In the genomic region with DNA sequence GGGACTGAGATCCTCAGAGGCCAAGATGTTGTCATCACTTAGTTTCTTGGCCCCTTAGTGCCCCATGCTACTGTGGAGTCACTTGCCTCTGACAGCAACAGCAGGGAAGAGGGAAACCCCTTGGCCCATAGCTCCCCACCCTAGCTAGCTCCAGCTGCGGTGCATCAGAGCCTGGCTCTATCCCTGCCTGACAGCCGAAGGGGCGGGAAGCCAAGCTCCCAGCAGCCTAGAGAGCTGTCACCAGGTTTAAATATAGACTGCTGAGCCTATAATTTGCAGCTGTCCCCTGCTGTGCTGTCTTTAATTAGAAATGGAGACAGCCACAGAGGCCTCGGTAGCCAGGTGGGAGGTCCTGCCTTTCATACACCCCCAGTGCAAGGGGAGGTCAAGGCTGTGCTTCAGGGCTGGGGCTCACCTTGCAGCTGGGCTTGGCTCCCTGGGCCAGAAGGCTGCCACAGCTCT, we compare ENCODE assay signal across 9 mouse cellular contexts. TPM values are rescaled to one million over a fixed set of nuclear protein-coding genes. Genes with fewer than 3 reads are reported as not detected.
DNase-seq lines count a peak whose midpoint lies in the region; ATAC-seq and TF ChIP-seq lines count a peak whose summit lies in the region.
"Had no signal": no experiment of that assay in that cellular context is flagged by ENCODE, and none has a peak within 500 bp of the region (broad histone marks: within the 10 kb centered on the region; RNA-seq: fewer than 3 reads in every experiment).

No protein-coding gene starts in this region.

- intact Hi-C loops in left cerebral cortex, postnatal 14 days (cut with DNase I), result no loop called here

- 8% methylated on average over 4 of the region's 4 CpGs for WGBS in hindbrain, embryonic 12.5 days

- peak; percentile 74 for ATAC-seq in hindbrain, embryonic 12.5 days (ENCODE audit: low FRiP score)

- DNase-seq in R1 (ENCODE audit: low read depth, low spot score), result peak; percentile 62
- peak; percentile 58 to 72 for DNase-seq in cerebellum, postnatal 25 days
- peak; percentile 81 for DNase-seq in gastrocnemius, adult 18-20 months (ENCODE audit: low spot score)
- DNase-seq in left cerebral cortex, postnatal 14 days (ENCODE audit: low spot score in 2 of 2), result peak; percentile 58 to 68
- no peak for DNase-seq in adrenal gland, adult 2 months
- no peak for DNase-seq in yolk sac, embryonic 10.5 days (ENCODE audit: low spot score)

- H3K27me3 ChIP-seq in hindbrain, embryonic 12.5 days, result no peaks in the 10 kb centered on the region
- H3K27me3 ChIP-seq in myocyte (ENCODE audit: control insufficient read depth, insufficient read depth, insufficient read length), result peaks cover 47% of the 10 kb centered on the region

- H3ac ChIP-seq in myocyte (ENCODE audit: control insufficient read depth, insufficient read length), result no peak overlapping the region

- H3K4me2 ChIP-seq in hindbrain, embryonic 12.5 days (replicated peaks), result no peak overlapping the region
- no peak overlapping the region for H3K4me2 ChIP-seq in myocyte (ENCODE audit: low read depth)

- H3K9ac ChIP-seq in hindbrain, embryonic 12.5 days, result no peak overlapping the region
- H3K9ac ChIP-seq: liver, embryonic 14.5 days had no signal

- peak overlapping the region; percentile 64 for H3K27ac ChIP-seq in hindbrain, embryonic 12.5 days
- H3K27ac ChIP-seq: liver, embryonic 14.5 days had no signal

- no peaks in the 10 kb centered on the region for H3K9me3 ChIP-seq in hindbrain, embryonic 12.5 days (replicated peaks)

- H3K36me3 ChIP-seq in hindbrain, embryonic 12.5 days, result peaks cover 4% of the 10 kb centered on the region; the same call in 1 of the 2 replicates
- no peaks in the 10 kb centered on the region for H3K36me3 ChIP-seq in myocyte (ENCODE audit: control insufficient read depth, insufficient read depth)

- H3K4me1 ChIP-seq in hindbrain, embryonic 12.5 days, result peaks cover 21% of the 10 kb centered on the region

- no peak overlapping the region for H3K4me3 ChIP-seq in hindbrain, embryonic 12.5 days
- H3K4me3 ChIP-seq in myocyte, result no peak overlapping the region

- H3K79me2 ChIP-seq in myocyte (ENCODE audit: control insufficient read depth, insufficient read depth), result no peaks in the 10 kb centered on the region

- TF ChIP-seq POLR2A in myocyte (IDR thresholded peaks at IDR 0.05; ENCODE audit: insufficient read length, low read depth), result no peak

TF ChIP-seq in myocyte, 11 proteins besides CTCF, POLR2A, EP300 and RAD21:
- TF ChIP-seq TCF3 (IDR thresholded peaks at IDR 0.05; ENCODE audit: insufficient read length, low read depth) (no peak), CEBPB (IDR thresholded peaks at IDR 0.05; ENCODE audit: insufficient read depth, poor library complexity, severe bottlenecking) (no peak), MYOG (IDR thresholded peaks at IDR 0.05; ENCODE audit: control insufficient read depth in 1 of 3, insufficient read depth in 1 of 3, insufficient read length in 2 of 3, low read depth in 2 of 3) (peak in 1 of 3 experiments; percentile 37), SRF (IDR thresholded peaks at IDR 0.05; ENCODE audit: control insufficient read depth, insufficient read length, low read depth) (no peak), USF1 (IDR thresholded peaks at IDR 0.05; ENCODE audit: low read depth) (no peak), MYOD1 (IDR thresholded peaks at IDR 0.05; ENCODE audit: control insufficient read depth in 1 of 3, insufficient read length in 2 of 3, low read depth in 2 of 3) (peak in 2 of 3 experiments; percentile 21 to 62), E2F4 (IDR thresholded peaks at IDR 0.05; ENCODE audit: insufficient read depth) (no peak), MAX (IDR thresholded peaks at IDR 0.05; ENCODE audit: low read depth) (no peak)

RNA-seq across cellular contexts. Expression of a gene that starts 54.7 kb away (rescaled TPM):
- 10 to 100 TPM; 64.7 to 66.4 TPM for total RNA-seq in gastrocnemius, adult 18-20 months (2021)
- polyA plus RNA-seq in hindbrain, embryonic 12.5 days (2016; fragmentation: Nextera tagmentation; extraction: Ambion mirVana), result 235 and 238 TPM in 2 replicates
- 10 to 100 TPM; 75.4 to 78.0 TPM for total RNA-seq in left cerebral cortex, postnatal 14 days (2021)
- polyA plus RNA-seq in myocyte (2012; fragmentation: generic; extraction: Trizol), result 229 TPM
- 100 to 1,000 TPM; 106 to 127 TPM for total RNA-seq in adrenal gland, adult 2 months (2021)
- 68.8 and 83.0 TPM in 2 replicates for polyA plus RNA-seq in adrenal gland, adult 2 months (2012; rRNA removed)

Comparison
In these comparisons a context has a peak if more than half of its experiments do, and no peak if none do; other contexts are left out.
1. DNase-seq: peak in R1 (single experiment), cerebellum, postnatal 25 days (2 of 2), gastrocnemius, adult 18-20 months (single experiment) and left cerebral cortex, postnatal 14 days (2 of 2); none in adrenal gland, adult 2 months (single experiment) and yolk sac, embryonic 10.5 days (single experiment).